Mouse (Mus musculus) CD8-positive naive resting alpha-beta T cell, adult 2 months (primary cell): ENCODE measurements around the gene Olfr1381.
"Not testable (repeated sequence)": the region's sequence is repeated elsewhere in the genome, so short reads cannot be mapped to it uniquely, and the experiment has no call there.

Source experiments
- DNase-seq, 2 experiments: peaks; one replicate each; pipeline ENCODE4 v3.0.0; 2022; ENCODE audit warnings: low read depth in 2 of 2, low spot score in 2 of 2

Olfr1381 gene

DNA sequence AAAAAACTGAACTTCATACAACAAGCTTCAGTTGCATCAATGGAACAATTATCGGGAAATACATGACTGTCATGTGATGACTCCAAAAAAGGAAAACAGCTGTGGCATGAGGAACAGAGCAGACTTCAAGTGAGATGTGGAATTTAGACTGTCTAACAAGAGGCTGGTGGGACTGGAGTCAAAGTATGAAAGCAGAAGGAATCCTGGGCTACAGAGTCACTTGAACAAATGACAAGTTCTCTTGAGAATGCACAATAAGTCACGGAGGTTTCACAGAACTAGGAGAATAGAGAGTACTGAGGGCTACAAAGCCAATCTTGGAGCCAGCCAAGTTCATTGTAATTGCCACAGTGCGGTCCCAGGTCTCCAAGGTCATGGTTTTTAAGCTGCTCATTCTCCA, at the start of gene Olfr1381:
Gene Olfr1381, plus strand, starts transcription at position 301 of the 400 bp plus-strand sequence.
- DNase-seq = not testable (repeated sequence)

DNA sequence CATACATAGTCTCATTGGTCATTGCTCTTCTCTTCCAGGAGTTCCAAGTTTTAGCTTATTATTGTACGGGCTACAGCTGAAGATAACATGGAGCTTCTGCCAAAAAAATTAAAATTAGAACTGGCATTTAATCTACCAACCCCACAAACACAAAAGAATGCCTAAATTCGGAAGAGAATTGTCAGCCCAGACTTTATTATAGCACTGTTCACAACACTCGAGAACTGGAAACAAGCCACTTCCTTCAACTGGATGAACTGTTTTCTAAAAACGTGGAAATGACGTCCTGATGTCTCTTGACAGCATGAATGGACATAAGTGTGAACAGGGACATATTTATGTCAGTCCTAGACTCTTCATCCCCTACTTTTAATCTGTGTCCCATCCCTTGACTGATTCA, 25.2 kb upstream of the Olfr1381 start:
- DNase-seq = no peak

DNA sequence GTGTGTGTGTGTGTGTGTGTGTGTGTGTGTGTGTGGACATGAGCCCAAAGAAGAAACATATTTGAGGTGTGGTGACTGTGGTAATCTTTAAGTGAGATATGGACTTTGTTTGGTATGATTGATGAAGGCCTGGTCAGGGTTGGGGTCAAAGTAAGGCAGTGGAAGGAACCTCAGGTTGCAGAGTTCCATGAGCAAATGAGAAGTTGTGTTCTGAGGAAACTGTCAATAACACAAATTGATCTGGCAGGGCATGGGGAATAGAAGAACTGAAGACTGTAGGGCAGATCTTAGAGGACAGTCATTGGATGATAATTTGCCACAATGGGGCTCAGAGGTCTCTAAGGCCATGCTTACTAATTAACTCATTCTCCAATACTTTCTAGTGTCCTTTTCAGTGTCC, 23.9 kb upstream of the Olfr1381 start, which contains the start of gene Olfr1383:
Gene Olfr1383, plus strand, starts transcription at position 301 of the 400 bp plus-strand sequence.
- no peak for DNase-seq

DNA sequence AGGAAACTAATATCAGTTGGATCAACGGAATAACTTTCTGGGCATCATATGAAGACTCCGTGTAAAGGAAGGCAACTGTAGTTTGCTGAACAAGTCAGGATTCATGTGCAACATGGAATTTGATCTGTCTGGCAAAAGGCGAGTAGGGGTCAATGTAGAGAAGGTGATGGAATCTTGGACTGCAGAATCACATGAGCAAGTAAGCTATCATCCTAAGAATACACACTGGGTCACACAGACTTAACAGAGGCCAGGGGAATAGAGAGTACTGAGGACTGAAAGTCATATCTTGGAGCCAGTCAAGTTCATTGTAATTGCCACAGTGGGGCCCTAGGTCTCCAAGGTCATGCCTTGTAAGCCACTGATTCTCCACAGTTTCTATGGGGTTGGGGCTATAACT, 15.3 kb upstream of the Olfr1381 start, which contains the start of gene Olfr1382:
Gene Olfr1382, plus strand, starts transcription at position 301 of the 400 bp plus-strand sequence.
- no peak for DNase-seq

DNA sequence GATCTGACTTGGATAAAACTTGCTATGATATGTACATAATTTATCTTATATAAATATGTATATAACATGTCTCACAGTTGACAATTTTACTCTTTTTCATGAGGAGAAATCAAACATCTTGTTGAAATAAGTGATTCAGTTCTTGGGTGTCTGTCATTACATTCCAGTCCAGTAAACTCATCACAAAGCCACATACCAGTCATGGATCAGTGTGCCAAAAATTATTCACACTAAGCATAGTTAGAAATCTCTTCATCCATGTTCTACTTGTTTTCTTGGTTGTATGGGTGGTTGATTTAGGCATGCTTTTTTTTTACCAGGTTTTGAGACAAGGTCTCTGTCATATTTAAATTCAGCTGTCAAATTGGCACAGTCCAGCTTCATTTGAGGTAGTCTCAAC, 10.5 kb upstream of the Olfr1381 start:
- no peak for DNase-seq

DNA sequence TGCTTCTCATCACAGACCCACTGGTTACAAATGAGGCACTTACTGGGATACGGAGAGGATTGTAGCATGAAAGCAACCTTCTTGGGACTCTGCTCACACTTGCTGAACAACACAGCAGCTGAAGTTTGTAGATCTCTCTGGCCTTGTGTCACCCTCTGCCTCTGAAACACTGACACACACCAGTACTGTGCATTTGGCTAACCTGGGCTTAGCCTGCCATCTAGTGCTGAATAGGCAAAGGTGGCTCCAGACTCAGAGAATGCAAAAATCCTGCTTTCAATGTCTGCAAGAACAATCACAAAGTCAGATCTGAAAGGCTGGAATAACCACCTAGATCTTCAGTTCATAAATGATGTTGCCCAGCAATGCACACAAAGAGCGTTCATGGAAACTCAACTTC, 6.6 kb upstream of the Olfr1381 start:
- DNase-seq = not testable (repeated sequence)

DNA sequence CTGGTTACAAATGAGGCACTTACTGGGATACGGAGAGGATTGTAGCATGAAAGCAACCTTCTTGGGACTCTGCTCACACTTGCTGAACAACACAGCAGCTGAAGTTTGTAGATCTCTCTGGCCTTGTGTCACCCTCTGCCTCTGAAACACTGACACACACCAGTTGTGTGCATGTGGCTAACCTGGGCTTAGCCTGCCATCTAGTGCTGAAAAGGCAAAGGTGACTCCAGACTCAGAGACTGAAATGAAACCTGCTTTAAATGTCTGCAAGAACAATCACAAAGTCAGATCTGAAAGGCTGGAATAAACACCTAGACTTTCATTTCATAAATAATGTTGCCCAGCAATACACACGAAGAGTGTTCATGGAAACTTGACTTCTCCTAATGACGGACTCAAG, 10.8 kb downstream of the Olfr1381 start:
- DNase-seq = not testable (repeated sequence)

DNA sequence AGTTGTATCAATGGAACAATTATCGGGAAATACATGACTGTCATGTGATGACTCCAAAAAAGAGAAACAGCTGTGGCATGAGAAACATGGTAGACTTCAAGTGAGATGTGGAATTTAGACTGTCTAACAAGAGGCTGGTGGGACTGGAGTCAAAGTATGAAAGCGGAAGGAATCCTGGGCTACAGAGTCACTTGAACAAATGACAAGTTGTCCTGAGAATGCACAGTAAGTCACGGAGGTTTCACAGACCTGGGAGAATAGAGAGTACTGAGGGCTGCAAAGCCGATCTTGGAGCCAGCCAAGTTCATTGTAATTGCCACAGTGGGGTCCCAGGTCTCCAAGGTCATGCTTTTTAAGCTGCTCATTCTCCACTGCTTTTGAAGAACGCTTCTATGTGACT, 13.3 kb downstream of the Olfr1381 start, which contains the start of gene Olfr1380:
Gene Olfr1380, plus strand, starts transcription at position 301 of the 400 bp plus-strand sequence.
- not testable (repeated sequence) for DNase-seq

DNA sequence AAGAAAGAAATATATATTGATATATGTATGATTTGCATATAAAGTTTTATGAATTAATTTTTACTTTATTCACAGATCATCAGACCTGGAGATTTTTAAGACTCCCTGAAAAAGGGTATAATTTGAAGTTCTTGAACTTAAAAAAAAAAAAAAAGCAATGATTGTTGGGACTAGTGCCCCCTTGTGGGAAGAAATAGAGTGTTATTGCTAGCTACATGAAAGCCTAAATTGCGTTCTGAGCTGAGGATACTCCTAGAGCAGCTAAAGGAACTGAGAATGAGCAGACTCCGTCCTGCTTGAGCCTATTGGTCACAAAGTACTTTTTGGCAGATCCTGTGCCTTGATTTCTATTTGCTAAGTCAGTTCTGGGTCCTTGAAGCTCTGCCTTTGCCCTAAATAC, 31.8 kb downstream of the Olfr1381 start:
- DNase-seq = not testable (repeated sequence)

DNA sequence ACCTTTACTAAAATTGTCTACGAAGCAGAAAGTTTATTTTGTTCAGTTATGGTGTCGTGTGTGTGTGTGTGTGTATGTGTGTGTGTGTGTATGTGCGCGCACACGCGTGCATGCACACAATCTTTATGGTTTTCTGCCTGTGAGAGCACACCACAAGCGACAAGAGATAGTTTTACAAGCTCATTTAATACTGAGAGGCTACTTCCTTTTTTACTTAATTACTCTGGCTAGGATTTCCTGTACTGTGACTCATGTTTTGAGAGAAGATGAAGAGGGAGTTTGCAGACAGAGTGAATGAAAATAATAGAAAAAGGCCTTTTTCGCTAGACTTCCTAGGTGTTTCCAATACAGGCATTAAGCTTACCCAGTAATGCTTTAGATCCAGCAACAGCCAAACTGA, 37.2 kb downstream of the Olfr1381 start:
- DNase-seq = not testable (repeated sequence)

DNA sequence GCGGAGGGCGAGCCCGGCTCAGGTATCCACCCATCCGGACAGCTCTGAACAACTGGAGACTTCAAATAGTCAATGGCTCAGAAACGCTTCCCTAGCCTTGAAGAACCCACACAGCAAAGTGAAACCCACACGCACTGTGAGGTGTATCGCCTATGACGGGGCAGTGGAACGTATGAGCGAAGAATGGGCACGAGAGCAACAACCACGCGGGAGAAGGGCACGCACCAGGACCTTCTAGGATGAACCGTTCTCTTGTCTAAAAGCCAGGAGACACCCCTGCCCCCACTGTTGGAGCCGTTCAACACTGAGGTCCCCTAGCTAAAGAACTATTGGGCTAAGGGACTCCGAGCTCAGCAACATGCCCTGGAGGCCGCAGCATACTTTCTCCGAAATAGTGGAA, 47.0 kb downstream of the Olfr1381 start:
- no peak for DNase-seq

DNA sequence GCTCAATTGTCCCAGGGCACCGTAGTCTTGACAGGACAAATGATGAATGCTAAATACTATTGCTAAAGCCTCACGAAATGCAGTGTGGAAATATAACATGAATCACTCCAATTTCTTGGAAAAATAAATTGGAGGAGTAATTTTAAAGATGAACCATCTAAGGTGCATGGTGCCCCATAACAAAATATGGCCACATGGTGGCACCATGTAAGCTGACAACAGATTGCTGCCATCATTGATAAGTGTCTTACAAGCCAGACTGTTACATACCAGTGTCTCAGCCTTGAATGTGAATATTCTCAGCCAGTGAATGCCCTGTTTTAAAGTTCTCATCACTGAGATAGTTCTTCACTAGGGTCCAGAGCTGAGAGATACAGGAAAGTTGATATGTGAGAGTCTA, 53.9 kb downstream of the Olfr1381 start:
- DNase-seq = not testable (repeated sequence)
